Mouse (Mus musculus) induced T-regulatory cell, adult 2 months (primary cell): ENCODE results near the gene Usp21.
"Not testable (repeated sequence)": the region's sequence is repeated elsewhere in the genome, so short reads cannot be mapped to it uniquely, and the experiment has no call there.

Experiments
- DNase-seq: peaks from one replicate; pipeline ENCODE4 v3.0.0-alpha.2; 2012; ENCODE audit warnings: low read depth

The Usp21 gene

GRCm38 (mm10) chr1:171241952-171242351, 45.8 kb downstream of the Usp21 start:
- DNase-seq, result not testable (repeated sequence)

- DNase-seq, result no peak
Observed at GRCm38 (mm10) chr1:171240911-171241310, 46.9 kb downstream of the Usp21 start.

GRCm38 (mm10) chr1:171239992-171240744, 47.6 kb downstream of the Usp21 start:
- DNase-seq, result no peak

GRCm38 (mm10) chr1:171238463-171238862, 49.3 kb downstream of the Usp21 start:
- peak; percentile 76 for DNase-seq

- no peak for DNase-seq
Observed at GRCm38 (mm10) chr1:171237438-171237837, 50.4 kb downstream of the Usp21 start.

- no peak for DNase-seq
Observed at GRCm38 (mm10) chr1:171235791-171236190, 52.0 kb downstream of the Usp21 start.

- DNase-seq, result no peak
Observed at GRCm38 (mm10) chr1:171234538-171234937, 53.3 kb downstream of the Usp21 start.

- DNase-seq, result no peak
Observed at GRCm38 (mm10) chr1:171234126-171234525, 53.7 kb downstream of the Usp21 start, which contains the start of gene Fcer1g. Gene Fcer1g, minus strand, starts transcription at chr1:171234365.

- DNase-seq, result no peak
Observed at GRCm38 (mm10) chr1:171232800-171233730, 54.7 kb downstream of the Usp21 start.

GRCm38 (mm10) chr1:171232348-171232747, 55.4 kb downstream of the Usp21 start:
- no peak for DNase-seq
